Mouse (Mus musculus) liver, embryonic 11.5 days (tissue): ENCODE measurements at regions not wholly inside any gene's neighbourhood (a gene's known extent, or its start where the extent isn't known, plus 50 kb on each side); places are given as distances from the start of the nearest gene placed in this dataset.
"Not testable (repeated sequence)": the region's sequence is repeated elsewhere in the genome, so short reads cannot be mapped to it uniquely, and the experiment has no call there.

Source experiments
- ATAC-seq: fragments of 200-750 bp; cut with Nextera tagmentation; replicated peaks from 2 replicates; pipeline ENCODE4 v1.8.0; 2017; ENCODE audit warnings: moderate number of reproducible peaks, mild to moderate bottlenecking, moderate TSS enrichment, moderate library complexity; ENCODE audit not compliant: low FRiP score
- DNase-seq: peaks from one replicate; pipeline ENCODE4 v3.0.0-alpha.2; 2017; ENCODE audit warnings: low spot score
- H3K27ac ChIP-seq: fragments of 300-500 bp; sonication (generic); 2 replicates; pipeline ENCODE4 v1.5.1; 2014; ENCODE audit warnings: mild to moderate bottlenecking, low read depth, low read length, control low read depth
- H3K27me3 ChIP-seq: fragments of 300-500 bp; sonication (generic); replicated peaks from 2 replicates; pipeline ENCODE4 v1.6.1; 2014; ENCODE audit warnings: low read length, mixed read lengths; ENCODE audit not compliant: control insufficient read depth, insufficient read depth
- H3K36me3 ChIP-seq: fragments of 300-500 bp; sonication (generic); 2 replicates; pipeline ENCODE4 v1.6.1; 2014; ENCODE audit warnings: mild to moderate bottlenecking, low read length, moderate library complexity, mixed read lengths; ENCODE audit not compliant: control insufficient read depth, insufficient read depth
- H3K4me1 ChIP-seq: fragments of 300-500 bp; sonication (generic); replicated peaks from 2 replicates; pipeline ENCODE4 v1.6.1; 2014; ENCODE audit warnings: low read length, mixed read lengths; ENCODE audit not compliant: control insufficient read depth, insufficient read depth
- H3K4me2 ChIP-seq: fragments of 300-500 bp; sonication (generic); 2 replicates; pipeline ENCODE4 v1.6.1; 2014; ENCODE audit warnings: mild to moderate bottlenecking, control low read depth, moderate library complexity
- H3K4me3 ChIP-seq: fragments of 300-500 bp; sonication (generic); 2 replicates; pipeline ENCODE4 v1.5.1; 2014; ENCODE audit warnings: low read depth, low read length, control low read depth
- H3K9ac ChIP-seq: fragments of 300-500 bp; sonication (generic); 2 replicates; pipeline ENCODE4 v1.6.1; 2014; ENCODE audit warnings: low read depth, low read length, control low read depth
- H3K9me3 ChIP-seq: fragments of 300-500 bp; sonication (generic); 2 replicates; pipeline ENCODE4 v1.6.1; 2016; ENCODE audit warnings: low read length, inconsistent platforms, mixed read lengths; ENCODE audit not compliant: control insufficient read depth
- WGBS: fragments of 180-500 bp; shearing (Covaris S2); extraction: QIAGEN DNeasy Blood & Tissue Kit; methylation state at CpG from one replicate; pipeline ENCODE4 v1.1.7; 2014; 5-methylcytosine and 5-hydroxymethylcytosine counted together

GRCm38 (mm10) chr7:82082883-82083282 lies 90.8 kb upstream of the Sh3gl3 start:
- Histone ChIP-seq H3K4me3 (no peak overlapping the region), H3K36me3 (no peaks in the 10 kb centered on the region), H3K4me2 (no peak overlapping the region), H3K27me3 (peaks cover 2% of the 10 kb centered on the region; the same call in 1 of the 2 replicates), H3K27ac (no peak overlapping the region), H3K9ac (no peak overlapping the region), H3K9me3 (no peaks in the 10 kb centered on the region), H3K4me1 (no peaks in the 10 kb centered on the region)
- WGBS, result 24% methylated on average over 6 of the region's 6 CpGs
- ATAC-seq (no peak), DNase-seq (no peak)

GRCm38 (mm10) chr7:82084473-82084872 lies 89.2 kb upstream of the Sh3gl3 start:
- no peak for ATAC-seq
- WGBS, result 76% methylated on average over 10 of the region's 10 CpGs
- Histone ChIP-seq H3K27ac (no peak overlapping the region), H3K27me3 (peaks cover 2% of the 10 kb centered on the region; the same call in 1 of the 2 replicates), H3K9ac (no peak overlapping the region), H3K9me3 (no peaks in the 10 kb centered on the region), H3K36me3 (no peaks in the 10 kb centered on the region), H3K4me3 (no peak overlapping the region), H3K4me2 (no peak overlapping the region), H3K4me1 (no peaks in the 10 kb centered on the region)
- DNase-seq, result no peak

- no peak overlapping the region for H3K4me3 ChIP-seq
- H3K9ac ChIP-seq, result no peak overlapping the region
- ATAC-seq (no peak), DNase-seq (no peak)
- peaks cover 2% of the 10 kb centered on the region; the same call in 1 of the 2 replicates for H3K27me3 ChIP-seq
- H3K36me3 ChIP-seq, result no peaks in the 10 kb centered on the region
- no peak overlapping the region for H3K27ac ChIP-seq
- H3K9me3 ChIP-seq, result no peaks in the 10 kb centered on the region
- no peaks in the 10 kb centered on the region for H3K4me1 ChIP-seq
- H3K4me2 ChIP-seq, result no peak overlapping the region
- WGBS, result 60% methylated on average over 4 of the region's 4 CpGs
Observed at GRCm38 (mm10) chr7:82085205-82085604, 88.4 kb upstream of the Sh3gl3 start.

GRCm38 (mm10) chr7:82098136-82098535 lies 75.5 kb upstream of the Sh3gl3 start:
- H3K27me3 ChIP-seq, result no peaks in the 10 kb centered on the region
- H3K4me2 ChIP-seq, result no peak overlapping the region
- H3K27ac ChIP-seq, result no peak overlapping the region
- ATAC-seq (no peak), DNase-seq (no peak)
- no peaks in the 10 kb centered on the region for H3K4me1 ChIP-seq
- H3K4me3 ChIP-seq, result no peak overlapping the region
- H3K9me3 ChIP-seq, result no peaks in the 10 kb centered on the region
- 81% methylated on average over 6 of the region's 6 CpGs for WGBS
- no peak overlapping the region for H3K9ac ChIP-seq
- H3K36me3 ChIP-seq, result no peaks in the 10 kb centered on the region

- WGBS, result 96% methylated on average over 2 of the region's 2 CpGs
Observed at GRCm38 (mm10) chr7:82101314-82101713, 72.3 kb upstream of the Sh3gl3 start.

GRCm38 (mm10) chr7:82105631-82106030 lies 68.0 kb upstream of the Sh3gl3 start:
- Histone ChIP-seq H3K36me3 (no peaks in the 10 kb centered on the region), H3K27ac (no peak overlapping the region), H3K4me1 (no peaks in the 10 kb centered on the region), H3K4me3 (no peak overlapping the region), H3K9me3 (no peaks in the 10 kb centered on the region), H3K4me2 (no peak overlapping the region), H3K9ac (no peak overlapping the region), H3K27me3 (no peaks in the 10 kb centered on the region)
- 82% methylated on average over 5 of the region's 5 CpGs for WGBS
- ATAC-seq (no peak), DNase-seq (no peak)

More at GRCm38 (mm10) chr7:82101314-82101713, 72.3 kb upstream of the Sh3gl3 start:
- no peak overlapping the region for H3K4me2 ChIP-seq
- no peak overlapping the region for H3K27ac ChIP-seq
- H3K4me1 ChIP-seq, result no peaks in the 10 kb centered on the region
- DNase-seq, result no peak
- H3K9ac ChIP-seq, result no peak overlapping the region
- H3K4me3 ChIP-seq, result no peak overlapping the region
- no peaks in the 10 kb centered on the region for H3K36me3 ChIP-seq
- no peaks in the 10 kb centered on the region for H3K9me3 ChIP-seq
- ATAC-seq, result no peak
- H3K27me3 ChIP-seq, result no peaks in the 10 kb centered on the region

- H3K27ac ChIP-seq, H3K36me3 ChIP-seq, H3K9me3 ChIP-seq, H3K4me3 ChIP-seq, DNase-seq, H3K4me2 ChIP-seq, ATAC-seq, H3K27me3 ChIP-seq, H3K4me1 ChIP-seq, H3K9ac ChIP-seq: not testable (repeated sequence)
Observed at GRCm38 (mm10) chr7:82109141-82109540, 64.5 kb upstream of the Sh3gl3 start.

GRCm38 (mm10) chr7:82109550-82109949 lies 64.1 kb upstream of the Sh3gl3 start:
- no peaks in the 10 kb centered on the region for H3K4me1 ChIP-seq
- H3K27ac ChIP-seq, result no peak overlapping the region
- H3K27me3 ChIP-seq, result no peaks in the 10 kb centered on the region
- no peak overlapping the region for H3K4me2 ChIP-seq
- DNase-seq (no peak), ATAC-seq (no peak)
- H3K4me3 ChIP-seq, result no peak overlapping the region
- H3K36me3 ChIP-seq, result no peaks in the 10 kb centered on the region
- H3K9ac ChIP-seq, result no peak overlapping the region
- no peaks in the 10 kb centered on the region for H3K9me3 ChIP-seq
- 51% methylated on average over 5 of the region's 5 CpGs for WGBS

GRCm38 (mm10) chr7:82109977-82110376 lies 63.7 kb upstream of the Sh3gl3 start:
- ATAC-seq (no peak), DNase-seq (no peak)
- 61% methylated on average over 8 of the region's 8 CpGs for WGBS
- no peak overlapping the region for H3K4me2 ChIP-seq
- H3K9me3 ChIP-seq, result no peaks in the 10 kb centered on the region
- no peak overlapping the region for H3K4me3 ChIP-seq
- no peaks in the 10 kb centered on the region for H3K4me1 ChIP-seq
- H3K9ac ChIP-seq, result no peak overlapping the region
- H3K27me3 ChIP-seq, result no peaks in the 10 kb centered on the region
- no peaks in the 10 kb centered on the region for H3K36me3 ChIP-seq
- no peak overlapping the region for H3K27ac ChIP-seq
